In genomic region chr4:93467998-93468397, GRCm38 (mm10) we compare ENCODE assay signal across 21 mouse cellular contexts.
DNase-seq lines count a peak whose midpoint lies in the region; ATAC-seq lines count a peak whose summit lies in the region.
"Had no signal": no experiment of that assay in that cellular context is flagged by ENCODE, and none has a peak within 500 bp of the region (broad histone marks: within the 10 kb centered on the region; RNA-seq: fewer than 3 reads in every experiment).

No protein-coding gene starts in this region.

- ATAC-seq in granulocyte monocyte progenitor cell, adult 5-6 weeks (replicated peaks; ENCODE audit: poor library complexity, severe bottlenecking), result peak; percentile 81
- ATAC-seq in megakaryocyte, adult 5-6 weeks (ENCODE audit: poor library complexity, severe bottlenecking), result peak; percentile 60
- peak; percentile 77 for ATAC-seq in megakaryocyte progenitor cell, adult 5-6 weeks (replicated peaks; ENCODE audit: poor library complexity)
- no peak for ATAC-seq in heart, embryonic 12.5 days (ENCODE audit: insufficient number of reproducible peaks, low FRiP score)
- no peak for ATAC-seq in CD4-positive, CD25-positive, alpha-beta regulatory T cell, adult 4 months
- ATAC-seq: activated CD4-positive, CD25-positive, alpha-beta regulatory T cell, adult 4 months; Patski had no signal

- no peaks in the 10 kb centered on the region for H3K9me3 ChIP-seq in heart, embryonic 12.5 days (replicated peaks)
- H3K9me3 ChIP-seq: G1E had no signal

- DNase-seq in lung, postnatal 10 days, result no peak
- DNase-seq: adrenal gland, adult 2 months; adrenal gland, adult 8-10 months; adrenal gland, postnatal 10 days; adrenal gland, postnatal 14 days; adrenal gland, postnatal 25 days; adrenal gland, postnatal 36 days; B cell, adult 2 months; cerebellum, adult 11 months; cerebellum, adult 11-12 months; cerebellum, adult 18-20 months; cerebellum, adult 2 months had no signal

- no peaks in the 10 kb centered on the region for H3K4me1 ChIP-seq in heart, embryonic 12.5 days (replicated peaks)

- no peak overlapping the region for H3K27ac ChIP-seq in heart, embryonic 12.5 days (ENCODE audit: poor library complexity, severe bottlenecking)

- H3K4me3 ChIP-seq in heart, embryonic 12.5 days, result no peak overlapping the region

- H3K9ac ChIP-seq in heart, embryonic 12.5 days, result no peak overlapping the region

- WGBS in heart, embryonic 12.5 days, result 88% methylated on average over 1 of the region's 1 CpGs

- H3K36me3 ChIP-seq in heart, embryonic 12.5 days, result no peaks in the 10 kb centered on the region
- H3K36me3 ChIP-seq: G1E had no signal

- no peaks in the 10 kb centered on the region for H3K27me3 ChIP-seq in heart, embryonic 12.5 days (replicated peaks)
- H3K27me3 ChIP-seq: CH12.LX, Patski had no signal

- H3K4me2 ChIP-seq in heart, embryonic 12.5 days, result no peak overlapping the region

Comparison
In these comparisons a context has a peak if more than half of its experiments do, and no peak if none do; other contexts are left out.
1. ATAC-seq: peak in granulocyte monocyte progenitor cell, adult 5-6 weeks (single experiment), megakaryocyte, adult 5-6 weeks (single experiment) and megakaryocyte progenitor cell, adult 5-6 weeks (single experiment); none in heart, embryonic 12.5 days (single experiment) and CD4-positive, CD25-positive, alpha-beta regulatory T cell, adult 4 months (single experiment).